Mouse (Mus musculus): ENCODE measurements around the gene Tppp3.
A peak's percentile ranks its signal among the peaks of the same experiment; 100 is the strongest.

Tppp3 gene

GRCm38 (mm10) chr8:105466700-105467291 is 4.5 kb downstream of the Tppp3 start:
- DNase-seq = peak; percentile 98

DNA sequence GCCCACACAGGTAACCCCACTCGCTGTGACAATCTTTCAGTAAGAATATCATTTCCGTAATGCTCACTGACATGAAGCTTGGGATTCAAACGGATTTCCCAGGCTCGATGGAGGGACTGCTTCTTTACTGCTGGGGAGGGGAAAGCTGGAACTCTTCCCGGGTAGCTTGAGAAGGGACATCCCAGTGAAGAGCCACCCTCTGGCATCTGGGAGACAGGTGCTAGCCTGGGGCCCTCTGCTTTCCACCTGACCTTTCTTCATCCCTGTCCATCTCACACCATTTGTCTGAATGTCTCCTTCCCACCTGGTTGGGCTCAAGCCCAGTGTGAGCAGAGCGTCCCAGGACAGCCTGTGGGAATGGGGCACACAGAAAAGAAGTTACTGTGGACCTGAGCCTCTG is 5.1 kb downstream of the Tppp3 start:
- peak; percentile 63 to 73 for DNase-seq

DNA sequence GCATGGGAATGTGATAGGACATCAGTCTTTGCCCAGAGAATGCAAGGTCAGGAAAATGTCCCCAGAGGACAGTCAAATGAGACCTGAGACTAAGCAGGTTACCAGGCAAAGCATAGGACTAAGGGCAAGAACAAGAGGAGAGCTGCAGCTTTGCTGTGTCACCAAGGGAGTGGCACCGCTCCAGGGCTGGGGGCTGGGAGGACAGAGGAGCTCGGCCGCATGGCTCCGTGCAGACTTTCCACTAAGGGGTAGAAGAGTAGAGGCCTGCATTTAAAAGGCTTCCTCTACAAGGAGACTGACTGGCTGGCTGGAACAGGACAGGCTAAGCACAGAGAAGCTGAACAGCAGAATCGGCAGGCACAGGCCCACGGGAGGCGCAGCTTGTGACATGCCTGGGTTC is 6.7 kb downstream of the Tppp3 start:
- peak; percentile 90 to 92 for DNase-seq

DNA sequence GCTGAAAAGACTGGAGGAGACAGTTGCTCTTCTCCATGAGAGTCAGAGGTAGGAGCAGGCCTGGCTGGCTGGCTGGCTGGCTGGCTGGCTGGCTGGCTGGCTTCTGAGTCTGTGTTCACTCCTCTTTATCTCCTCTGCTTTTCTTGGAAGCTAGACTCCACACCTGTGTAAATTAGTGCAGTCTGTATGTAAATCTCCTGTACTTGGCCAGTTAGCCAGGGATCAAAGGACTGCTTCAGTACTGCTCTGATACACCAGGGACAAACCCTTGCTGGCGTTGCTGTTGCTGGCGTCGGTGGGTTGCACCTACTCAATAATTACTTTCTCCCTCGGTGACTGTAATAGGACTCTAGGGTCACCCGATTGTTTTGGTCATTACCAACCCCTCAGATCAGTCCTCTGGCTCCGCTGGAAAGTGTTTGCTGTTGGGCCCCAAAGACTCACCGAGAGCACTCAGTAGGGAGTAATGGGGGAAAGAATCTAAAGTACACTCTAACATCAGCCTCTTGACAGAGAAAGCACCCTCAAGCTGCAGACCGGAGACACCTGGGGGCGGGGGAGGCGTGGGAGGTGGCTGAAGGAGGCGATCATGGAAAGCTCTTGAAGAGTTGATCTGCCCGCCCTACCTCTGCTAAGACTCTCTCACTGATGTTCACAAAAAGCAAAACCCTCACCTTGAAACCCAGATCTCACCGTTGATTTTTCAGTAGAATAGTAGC is 10.1 kb downstream of the Tppp3 start:
- no peak for DNase-seq

- peak in 1 of 2 experiments; percentile 18 for DNase-seq
Measured at GRCm38 (mm10) chr8:105455218-105455617, 16.1 kb downstream of the Tppp3 start.

- DNase-seq = peak; percentile 45 to 49
Measured at GRCm38 (mm10) chr8:105454088-105454487, 17.2 kb downstream of the Tppp3 start.

GRCm38 (mm10) chr8:105453296-105453695 is 18.0 kb downstream of the Tppp3 start:
- DNase-seq = peak; percentile 5 to 34

DNA sequence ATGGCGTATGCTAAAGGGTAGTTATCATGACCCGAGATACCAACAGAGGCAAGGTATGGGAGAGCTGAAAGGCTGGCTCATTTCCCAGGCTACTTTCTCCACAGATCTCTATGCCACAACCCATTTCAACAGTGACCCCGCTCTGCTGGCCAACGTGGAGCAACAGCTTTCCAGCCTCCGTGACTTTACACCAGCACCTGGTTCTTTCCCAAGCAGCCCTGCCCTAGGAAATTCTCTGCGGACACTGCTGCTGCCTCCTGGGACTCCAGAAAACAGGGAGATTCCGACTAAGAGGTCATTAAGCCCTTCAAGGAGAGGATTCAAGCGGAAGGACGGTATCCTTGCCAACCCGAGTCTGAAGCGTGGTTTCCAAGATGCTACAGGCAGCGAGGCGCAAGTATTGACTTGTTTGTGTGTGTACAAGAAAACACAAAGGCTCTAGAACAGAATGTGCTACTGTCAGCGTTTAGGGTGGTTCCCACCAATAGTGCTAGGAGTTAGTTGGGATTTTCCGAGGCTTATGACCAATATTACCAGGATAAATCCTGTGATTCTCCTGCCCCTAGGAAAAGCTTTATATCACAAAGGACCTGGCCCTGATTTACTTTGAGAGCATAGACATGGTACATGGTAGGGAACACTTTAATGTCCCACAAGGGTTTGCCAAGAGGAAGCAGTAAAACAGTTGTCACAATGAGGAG is 19.3 kb downstream of the Tppp3 start:
- peak; percentile 30 for DNase-seq

GRCm38 (mm10) chr8:105450977-105451376 is 20.3 kb downstream of the Tppp3 start:
- no peak for DNase-seq

DNA sequence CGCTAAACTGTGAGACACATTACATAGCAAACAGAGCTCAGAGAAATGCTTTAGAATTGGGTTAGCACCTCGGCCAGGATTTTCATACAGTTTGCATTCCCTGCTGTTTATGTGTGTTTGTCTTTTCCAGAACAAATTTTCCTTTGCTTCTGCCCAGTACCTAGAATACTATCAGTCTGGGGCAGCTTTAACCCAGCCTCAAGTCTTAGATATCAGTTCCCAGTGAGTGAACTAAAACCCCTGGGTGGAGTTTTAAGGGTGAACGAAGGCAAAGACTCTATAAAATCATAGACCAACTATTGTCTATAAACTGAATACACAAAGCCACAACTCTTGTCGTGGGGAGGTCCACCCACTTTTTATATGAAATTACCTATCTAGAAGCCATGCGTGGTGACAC is 22.7 kb downstream of the Tppp3 start:
- no peak for DNase-seq

- no peak for DNase-seq
Measured at GRCm38 (mm10) chr8:105448188-105448587, 23.1 kb downstream of the Tppp3 start.

- peak; percentile 84 to 85 for DNase-seq
Measured at GRCm38 (mm10) chr8:105446127-105446552, 25.2 kb downstream of the Tppp3 start.

- peak; percentile 56 to 63 for DNase-seq
Measured at GRCm38 (mm10) chr8:105445296-105446126, 25.8 kb downstream of the Tppp3 start.

GRCm38 (mm10) chr8:105442661-105443060 is 28.7 kb downstream of the Tppp3 start:
- DNase-seq = peak; percentile 44 to 46

DNA sequence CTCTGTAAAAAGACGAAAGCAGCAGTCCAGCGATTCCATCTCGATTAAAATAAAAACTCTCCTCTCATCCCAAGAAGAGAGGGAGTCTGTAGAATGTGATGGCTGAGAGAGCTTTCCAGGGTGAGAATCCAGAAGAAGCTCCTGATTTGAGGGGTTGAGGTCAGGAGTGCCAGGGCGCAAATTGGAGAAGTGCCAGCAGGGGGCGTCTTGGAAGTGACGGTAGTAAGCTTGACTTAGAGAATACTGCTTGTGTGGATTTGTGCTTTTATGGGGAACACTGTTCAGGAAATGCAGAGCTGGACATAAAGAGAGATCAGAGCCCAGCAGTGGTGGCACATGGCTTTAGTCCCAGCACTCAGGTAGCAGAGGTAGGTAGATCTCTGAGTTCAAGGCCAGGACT is 29.9 kb downstream of the Tppp3 start:
- peak; percentile 84 for DNase-seq

DNA sequence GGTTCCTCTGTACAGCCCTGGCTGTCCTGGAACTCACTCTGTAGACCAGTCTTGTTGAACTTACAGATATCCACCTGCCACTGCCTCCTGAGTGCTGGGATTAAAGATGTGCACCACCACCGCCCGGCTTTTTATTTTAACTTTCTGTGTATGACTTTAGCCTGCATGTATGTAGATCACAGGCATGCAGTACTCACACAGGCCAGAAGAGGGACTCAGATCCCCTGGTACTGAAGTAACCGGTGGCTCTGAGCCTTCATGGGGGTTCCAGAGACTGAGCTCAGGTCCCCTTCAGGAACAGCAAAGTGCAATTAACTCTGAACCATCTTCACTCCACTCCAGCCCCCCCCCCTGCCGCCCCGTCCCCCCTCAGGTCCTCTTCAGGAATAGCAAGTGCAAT is 32.5 kb downstream of the Tppp3 start:
- peak; percentile 73 to 81 for DNase-seq

GRCm38 (mm10) chr8:105437078-105437748 is 34.1 kb downstream of the Tppp3 start:
- no peak for DNase-seq

- no peak for DNase-seq
Measured at GRCm38 (mm10) chr8:105436218-105436617, 35.1 kb downstream of the Tppp3 start.

- no peak for DNase-seq
Measured at GRCm38 (mm10) chr8:105434136-105434535, 37.2 kb downstream of the Tppp3 start.

- DNase-seq = no peak
Measured at GRCm38 (mm10) chr8:105433511-105433910, 37.8 kb downstream of the Tppp3 start.

- no peak for DNase-seq
Measured at GRCm38 (mm10) chr8:105433021-105433420, 38.3 kb downstream of the Tppp3 start.

Measured in cerebellum, postnatal 10 days (tissue).